Mouse (Mus musculus) forebrain, embryonic 12.5 days (tissue): ENCODE measurements around the gene Afmid. TPM values are rescaled to one million over a fixed set of nuclear protein-coding genes. Genes with fewer than 3 reads are reported as not detected.
"Not testable (repeated sequence)": the region's sequence is repeated elsewhere in the genome, so short reads cannot be mapped to it uniquely, and the experiment has no call there.

Experiments
- ATAC-seq: fragments of 200-750 bp; cut with Nextera tagmentation; 2 replicates; pipeline ENCODE4 v1.8.0; 2017; ENCODE audit warnings: moderate TSS enrichment; ENCODE audit not compliant: low FRiP score
- H3K27ac ChIP-seq: fragments of 300-500 bp; sonication (generic); 2 replicates; pipeline ENCODE4 v1.5.1; 2016; ENCODE audit warnings: mild to moderate bottlenecking
- H3K27me3 ChIP-seq: fragments of 300-500 bp; sonication (generic); 2 replicates; pipeline ENCODE4 v1.6.1; 2016; ENCODE audit warnings: mild to moderate bottlenecking
- H3K36me3 ChIP-seq: fragments of 300-500 bp; sonication (generic); replicated peaks from 2 replicates; pipeline ENCODE4 v1.6.1; 2016; ENCODE audit warnings: mild to moderate bottlenecking
- H3K4me1 ChIP-seq: fragments of 300-500 bp; sonication (generic); 2 replicates; pipeline ENCODE4 v1.6.1; 2016
- H3K4me2 ChIP-seq: fragments of 300-500 bp; sonication (generic); 2 replicates; pipeline ENCODE4 v1.6.1; 2016; ENCODE audit warnings: mild to moderate bottlenecking, moderate library complexity
- H3K4me3 ChIP-seq: fragments of 300-500 bp; sonication (generic); replicated peaks from 2 replicates; pipeline ENCODE4 v1.5.1; 2016; ENCODE audit warnings: mild to moderate bottlenecking
- H3K9ac ChIP-seq: fragments of 300-500 bp; sonication (generic); 2 replicates; pipeline ENCODE4 v1.6.1; 2016; ENCODE audit warnings: mild to moderate bottlenecking
- H3K9me3 ChIP-seq: fragments of 300-500 bp; sonication (generic); 2 replicates; pipeline ENCODE4 v1.6.1; 2016
- WGBS: fragments of 180-500 bp; shearing (Covaris S2); methylation state at CpG from one replicate; pipeline ENCODE4 v1.1.7; 2016; 5-methylcytosine and 5-hydroxymethylcytosine counted together
- polyA plus RNA-seq: library from polyadenylated mRNA; unstranded; fragments of >200 nt; fragmentation: Nextera tagmentation; extraction: Ambion mirVana; gene quantifications from 2 replicates; pipeline ENCODE4 v1.2.1, GENCODE M21; 2016

Gene Afmid
- polyA plus RNA-seq, 1 experiment from 2014 or later: 5.9 TPM

DNA sequence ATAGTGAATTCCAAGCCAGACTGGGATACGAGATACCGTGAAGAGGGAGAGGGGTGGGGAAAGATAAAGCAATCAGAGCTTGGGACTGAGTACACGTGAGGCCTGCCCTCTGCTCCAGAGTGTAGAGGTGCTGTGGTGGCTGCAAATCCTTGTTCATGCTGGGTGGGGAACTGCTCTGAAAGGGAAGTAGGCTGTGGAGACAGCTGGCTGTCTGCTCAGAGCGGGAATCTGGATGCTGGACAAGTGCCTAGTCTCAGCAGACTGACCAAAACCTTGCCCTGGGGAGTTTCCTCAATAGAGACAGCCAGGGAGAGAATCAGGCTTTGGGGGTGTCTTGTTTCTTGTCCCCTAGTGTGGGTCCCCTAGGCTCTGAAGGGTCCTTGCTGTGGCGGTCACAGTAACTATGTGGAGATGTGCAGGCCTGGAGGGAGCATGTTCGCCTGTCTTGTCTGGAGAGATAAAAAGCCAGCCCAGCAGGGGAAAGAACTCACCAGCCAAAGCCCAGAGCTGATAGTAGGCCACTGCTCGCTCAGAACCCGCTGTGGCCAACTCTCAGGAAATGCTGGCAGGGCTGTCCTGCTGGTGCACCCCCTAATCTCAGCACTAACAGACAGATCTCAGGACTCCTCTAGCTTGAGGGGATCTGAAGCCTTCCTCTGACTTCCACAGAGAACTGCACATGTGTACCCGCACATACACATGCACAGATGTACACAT is 3.3 kb downstream of the Afmid start:
- Histone ChIP-seq H3K36me3 (no peaks in the 10 kb centered on the region), H3K27ac (0 out of 2 replicates have a peak overlapping the region, but pooled peaks have one; percentile 31), H3K27me3 (no peaks in the 10 kb centered on the region), H3K4me3 (no peak overlapping the region), H3K4me1 (peaks cover 61% of the 10 kb centered on the region), H3K9ac (no peak overlapping the region), H3K9me3 (no peaks in the 10 kb centered on the region), H3K4me2 (no peak overlapping the region)
- 64% methylated on average over 9 of the region's 9 CpGs for WGBS
- ATAC-seq: no peak

DNA sequence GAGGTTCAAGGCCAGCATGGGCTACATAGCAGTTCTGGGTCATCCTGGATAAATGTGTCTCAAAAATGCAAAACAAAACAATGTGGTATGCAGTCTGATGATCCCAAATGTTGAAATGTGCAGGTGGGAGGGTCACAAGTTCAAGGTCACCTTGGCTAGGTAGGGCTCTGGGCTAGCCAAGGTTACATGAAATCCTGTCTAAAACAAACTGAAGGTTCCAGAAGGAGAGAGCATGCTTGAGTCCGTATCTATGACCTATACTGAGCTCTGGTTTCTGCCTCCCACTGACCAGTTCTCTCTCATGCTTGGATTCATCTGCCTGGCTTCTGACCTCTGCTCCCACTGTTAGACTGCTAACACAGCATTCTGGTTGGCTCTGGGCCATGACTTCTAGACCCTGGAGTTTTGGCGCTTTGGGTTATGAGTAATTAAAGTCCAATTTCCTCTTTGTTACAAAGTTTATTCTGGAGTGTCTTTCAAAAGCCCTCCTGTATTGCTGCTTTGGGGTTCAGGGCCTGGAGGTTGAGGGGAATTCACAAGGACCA is 4.0 kb downstream of the Afmid start:
- no peak for ATAC-seq
- Histone ChIP-seq H3K27me3 (no peaks in the 10 kb centered on the region), H3K36me3 (no peaks in the 10 kb centered on the region), H3K27ac (no peak overlapping the region), H3K4me1 (peaks cover 55% of the 10 kb centered on the region), H3K4me3 (no peak overlapping the region), H3K9me3 (no peaks in the 10 kb centered on the region), H3K9ac (no peak overlapping the region), H3K4me2 (no peak overlapping the region)
- 91% methylated on average over 2 of the region's 2 CpGs for WGBS

DNA sequence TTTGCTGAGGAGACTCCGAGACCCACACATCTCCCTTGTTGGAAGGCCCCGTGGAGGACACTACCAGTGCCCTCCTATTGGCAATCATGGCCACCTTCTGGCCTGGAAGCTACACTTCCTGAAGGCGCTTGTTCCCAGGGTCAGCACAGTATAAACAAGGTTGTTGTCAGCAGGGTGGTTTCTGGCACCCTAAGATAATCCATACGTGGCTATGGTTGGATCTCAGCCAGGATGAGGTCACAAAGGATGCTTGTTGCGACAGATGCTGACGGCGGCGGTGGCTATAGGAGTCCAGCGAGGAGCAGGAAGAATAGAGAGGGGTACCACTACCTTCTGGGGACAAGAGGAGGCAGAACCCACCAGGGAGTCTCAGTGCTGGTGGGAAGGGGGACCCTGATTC is 4.7 kb downstream of the Afmid start:
- Histone ChIP-seq H3K36me3 (no peaks in the 10 kb centered on the region), H3K4me2 (no peak overlapping the region), H3K4me3 (no peak overlapping the region), H3K27ac (no peak overlapping the region), H3K4me1 (peaks cover 49% of the 10 kb centered on the region), H3K27me3 (no peaks in the 10 kb centered on the region), H3K9me3 (no peaks in the 10 kb centered on the region), H3K9ac (no peak overlapping the region)
- WGBS: 81% methylated on average over 9 of the region's 9 CpGs
- no peak for ATAC-seq

DNA sequence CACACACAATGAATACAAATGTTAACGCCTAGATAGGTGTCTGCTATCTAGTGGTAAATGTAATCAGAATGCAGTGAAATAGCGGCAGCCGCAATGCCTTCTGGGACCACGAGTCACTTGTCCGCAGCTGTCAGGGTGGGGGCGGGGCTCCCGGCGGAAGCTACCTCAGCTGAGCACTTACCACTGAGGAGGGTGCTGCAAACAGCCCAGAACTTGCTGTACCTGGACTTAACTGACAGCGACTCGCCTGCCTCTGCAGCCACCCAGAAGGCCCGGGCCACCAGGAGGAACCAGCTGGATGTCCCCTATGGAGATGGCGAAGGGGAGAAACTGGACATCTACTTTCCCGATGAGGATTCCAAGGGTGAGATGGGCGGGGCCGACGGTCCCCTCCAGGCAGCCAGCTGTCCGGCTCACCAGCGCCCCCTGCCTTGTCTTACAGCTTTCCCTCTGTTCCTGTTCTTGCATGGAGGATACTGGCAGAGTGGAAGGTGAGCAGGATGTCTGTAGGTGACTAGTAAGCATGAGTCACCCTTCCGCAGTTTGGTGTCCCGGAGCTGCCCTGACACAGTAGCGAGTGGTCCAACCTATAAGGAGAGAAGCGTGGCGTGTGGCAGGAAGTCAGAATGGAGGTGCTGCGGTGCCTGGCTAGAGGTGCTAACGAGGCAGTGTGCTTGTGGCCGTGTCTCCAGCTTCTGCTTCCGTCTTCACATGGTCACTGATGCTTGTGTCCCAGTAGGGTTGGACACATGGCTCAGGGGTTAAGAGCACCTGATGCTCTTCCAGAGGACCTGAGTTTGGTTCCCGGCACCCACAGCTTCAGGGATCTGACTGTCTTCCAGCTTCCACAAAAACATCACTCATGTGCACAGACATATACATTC is 6.6 kb downstream of the Afmid start:
- peak overlapping the region; percentile 12; the same call in 1 of the 2 replicates for H3K9ac ChIP-seq
- peak overlapping the region; percentile 67 for H3K4me2 ChIP-seq
- peaks cover 33% of the 10 kb centered on the region for H3K4me1 ChIP-seq
- ATAC-seq: peak; percentile 83
- peak overlapping the region; percentile 59; the same call in 1 of the 2 replicates for H3K27ac ChIP-seq
- peak overlapping the region; percentile 36 for H3K4me3 ChIP-seq
- H3K9me3 ChIP-seq: no peaks in the 10 kb centered on the region
- 19% methylated on average over 28 of the region's 28 CpGs for WGBS
- H3K27me3 ChIP-seq: no peaks in the 10 kb centered on the region
- H3K36me3 ChIP-seq: no peaks in the 10 kb centered on the region

DNA sequence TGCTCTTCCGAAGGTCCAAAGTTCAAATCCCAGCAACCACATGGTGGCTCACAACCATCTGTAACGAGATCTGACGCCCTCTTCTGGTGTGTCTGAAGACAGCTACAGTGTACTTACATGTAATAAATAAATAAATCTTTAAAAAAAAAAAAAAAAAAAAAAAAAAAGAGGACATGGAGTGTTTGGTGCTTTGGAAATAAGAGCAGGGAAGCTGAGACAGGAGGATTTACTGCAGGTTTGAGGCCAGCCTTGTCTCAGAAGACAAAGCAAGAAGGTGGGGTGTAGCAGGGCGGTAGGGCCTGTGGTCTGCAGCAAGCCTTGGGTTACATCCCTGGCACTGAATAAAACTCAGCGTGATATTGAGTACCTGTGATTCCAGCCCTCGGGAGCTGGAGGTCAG is 7.8 kb downstream of the Afmid start:
- H3K27me3 ChIP-seq, H3K9ac ChIP-seq, H3K4me3 ChIP-seq, ATAC-seq, H3K36me3 ChIP-seq, H3K4me2 ChIP-seq, H3K9me3 ChIP-seq, H3K27ac ChIP-seq: not testable (repeated sequence)
- WGBS: 87% methylated on average over 5 of the region's 6 CpGs
- H3K4me1 ChIP-seq: peaks cover 23% of the 10 kb centered on the region

DNA sequence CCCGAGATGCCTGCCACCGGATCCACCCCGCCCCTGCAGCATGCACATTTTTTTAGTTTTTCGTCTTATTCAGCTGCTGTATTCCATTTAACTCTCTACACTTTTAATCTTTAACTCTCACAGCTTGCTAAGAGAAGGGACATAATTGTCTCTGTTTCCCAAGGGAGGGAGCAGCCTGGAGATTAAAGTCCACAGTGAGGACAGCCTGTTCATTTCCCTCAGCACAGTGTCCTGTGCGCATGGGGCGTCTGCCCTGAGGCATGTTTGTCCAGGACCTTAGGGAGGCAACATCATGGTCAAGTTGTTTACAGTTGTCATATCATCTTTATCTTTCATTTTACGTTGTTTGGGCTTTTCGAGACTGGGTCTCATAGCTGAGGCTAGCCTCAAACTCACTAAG is 8.4 kb downstream of the Afmid start:
- ATAC-seq: no peak
- H3K9ac ChIP-seq: no peak overlapping the region
- WGBS: 98% methylated on average over 8 of the region's 8 CpGs

DNA sequence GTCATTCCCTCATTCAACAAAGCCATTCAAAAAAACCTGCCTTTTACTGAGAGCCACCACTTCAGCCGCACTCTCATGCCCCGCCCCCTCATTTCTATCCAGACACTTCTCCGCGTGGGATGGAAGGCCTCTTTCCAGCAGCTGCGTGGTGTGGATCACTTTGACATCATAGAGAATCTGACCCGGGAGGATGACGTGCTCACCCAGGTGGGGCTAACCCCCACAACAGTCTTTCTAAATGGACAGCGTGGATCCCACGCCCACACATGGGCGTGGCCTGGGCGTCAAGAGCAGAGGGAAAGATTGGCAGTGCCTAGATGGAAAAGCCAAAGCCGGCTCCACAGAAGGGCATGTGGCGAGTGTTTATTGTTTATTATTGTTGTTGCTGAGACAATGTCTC is 10.6 kb downstream of the Afmid start:
- Histone ChIP-seq H3K9ac (no peak overlapping the region), H3K27me3 (no peaks in the 10 kb centered on the region), H3K36me3 (no peaks in the 10 kb centered on the region), H3K4me1 (peaks cover 11% of the 10 kb centered on the region), H3K4me3 (no peak overlapping the region; the same call in 1 of the 2 replicates), H3K27ac (no peak overlapping the region), H3K9me3 (no peaks in the 10 kb centered on the region), H3K4me2 (peak overlapping the region; percentile 42)
- ATAC-seq: no peak
- 27% methylated on average over 13 of the region's 13 CpGs for WGBS

More for the DNA sequence above, 8.4 kb downstream of the Afmid start:
- Histone ChIP-seq H3K27ac (no peak overlapping the region), H3K4me3 (no peak overlapping the region), H3K4me1 (peaks cover 17% of the 10 kb centered on the region), H3K36me3 (no peaks in the 10 kb centered on the region), H3K9me3 (no peaks in the 10 kb centered on the region), H3K27me3 (no peaks in the 10 kb centered on the region), H3K4me2 (no peak overlapping the region)

DNA sequence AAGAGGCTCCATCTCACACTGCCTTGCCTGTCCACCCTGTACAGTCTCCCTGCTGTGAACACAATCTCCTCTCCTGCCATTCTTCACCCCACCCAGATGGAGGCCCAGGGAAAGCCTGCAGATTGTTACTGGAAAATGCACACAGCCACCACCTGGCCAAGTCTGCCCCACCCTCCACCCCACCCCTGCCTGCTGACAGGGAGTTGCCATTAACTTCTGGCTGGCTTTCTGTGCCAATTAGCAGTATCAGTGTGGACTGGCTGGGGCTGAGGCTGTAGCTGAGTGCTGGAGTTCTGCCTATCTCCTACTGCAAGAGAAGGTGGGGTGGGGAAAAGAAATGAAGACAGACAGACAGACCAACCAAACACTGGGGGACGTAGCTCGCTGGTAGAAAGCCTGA is 12.8 kb downstream of the Afmid start:
- Histone ChIP-seq H3K36me3 (no peaks in the 10 kb centered on the region), H3K4me1 (peaks cover 3% of the 10 kb centered on the region; the same call in 1 of the 2 replicates), H3K9me3 (no peaks in the 10 kb centered on the region), H3K27me3 (no peaks in the 10 kb centered on the region), H3K27ac (no peak overlapping the region), H3K4me2 (no peak overlapping the region), H3K9ac (no peak overlapping the region), H3K4me3 (no peak overlapping the region)
- WGBS: 76% methylated on average over 2 of the region's 2 CpGs
- no peak for ATAC-seq

DNA sequence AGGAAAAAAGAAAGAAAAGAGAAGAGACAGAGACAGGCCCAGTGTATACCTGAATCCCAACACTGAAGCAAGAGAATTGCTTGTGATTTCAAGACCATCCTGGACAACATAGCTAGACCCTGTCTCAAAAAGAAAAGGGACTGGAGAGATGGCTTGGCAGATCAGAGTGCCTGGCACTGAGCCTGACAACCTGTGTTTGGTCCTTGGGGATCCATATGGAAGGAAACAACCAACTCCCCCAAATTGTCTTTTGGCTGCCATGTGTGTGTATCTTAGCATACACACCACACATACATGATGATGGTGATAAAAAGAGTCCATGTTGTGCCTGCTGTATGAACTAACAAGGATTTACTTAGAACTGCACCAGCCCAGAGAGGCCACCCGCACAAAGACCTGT is 13.3 kb downstream of the Afmid start:
- Histone ChIP-seq H3K4me2 (no peak overlapping the region), H3K27me3 (no peaks in the 10 kb centered on the region), H3K4me3 (no peak overlapping the region), H3K27ac (no peak overlapping the region), H3K4me1 (peaks cover 3% of the 10 kb centered on the region; the same call in 1 of the 2 replicates), H3K9me3 (no peaks in the 10 kb centered on the region), H3K9ac (no peak overlapping the region), H3K36me3 (no peaks in the 10 kb centered on the region)
- no peak for ATAC-seq
- WGBS: 85% methylated on average over 1 of the region's 1 CpGs

DNA sequence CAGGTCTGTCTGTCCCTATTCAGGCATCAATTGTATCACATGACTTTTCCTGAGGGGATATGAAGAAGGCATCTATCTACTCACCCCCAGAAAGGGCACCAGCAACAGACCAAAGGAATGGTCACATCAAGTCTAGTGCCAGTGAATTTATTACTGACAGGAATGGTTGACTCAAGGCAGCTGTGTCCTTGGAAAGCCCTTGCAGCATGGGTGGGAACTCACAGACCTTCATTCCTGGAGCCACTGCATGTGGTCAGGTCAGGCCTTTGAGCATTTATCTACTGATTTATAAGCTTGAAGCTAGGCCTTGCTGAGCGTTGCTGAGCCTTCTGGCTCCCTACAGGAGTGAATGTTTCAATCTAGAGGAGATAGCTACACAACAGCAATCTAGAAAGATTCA is 15.2 kb downstream of the Afmid start:
- 58% methylated on average over 1 of the region's 1 CpGs for WGBS
- Histone ChIP-seq H3K4me3 (no peak overlapping the region), H3K4me1 (peaks cover 3% of the 10 kb centered on the region; the same call in 1 of the 2 replicates), H3K27ac (no peak overlapping the region), H3K36me3 (no peaks in the 10 kb centered on the region), H3K27me3 (no peaks in the 10 kb centered on the region), H3K9ac (no peak overlapping the region), H3K4me2 (no peak overlapping the region), H3K9me3 (no peaks in the 10 kb centered on the region)
- no peak for ATAC-seq

DNA sequence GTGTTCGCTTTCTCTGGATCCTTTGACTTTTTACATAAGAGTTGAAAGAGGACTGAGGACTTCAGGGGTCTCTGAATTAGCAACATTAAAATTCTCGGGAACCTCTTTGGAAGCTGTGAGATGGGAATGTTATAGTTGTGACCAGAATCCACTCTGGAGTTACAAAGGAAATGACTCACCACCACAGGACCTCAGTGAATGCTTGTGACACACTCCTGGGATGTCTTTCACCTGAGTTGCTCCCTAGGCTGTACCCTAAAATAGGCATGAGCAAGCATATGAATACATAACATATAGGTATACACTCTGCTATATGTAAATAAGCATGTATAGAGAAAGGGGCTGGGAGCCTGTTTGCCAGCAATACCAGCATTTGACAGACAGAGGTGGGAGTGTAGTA is 17.7 kb downstream of the Afmid start:
- H3K4me3 ChIP-seq: no peak overlapping the region
- H3K9me3 ChIP-seq: no peaks in the 10 kb centered on the region
- no peak overlapping the region for H3K4me2 ChIP-seq
- 84% methylated on average over 2 of the region's 2 CpGs for WGBS
- H3K27me3 ChIP-seq: no peaks in the 10 kb centered on the region
- no peak for ATAC-seq
- H3K9ac ChIP-seq: no peak overlapping the region
- H3K36me3 ChIP-seq: no peaks in the 10 kb centered on the region
- peaks cover 10% of the 10 kb centered on the region for H3K4me1 ChIP-seq
- H3K27ac ChIP-seq: no peak overlapping the region

DNA sequence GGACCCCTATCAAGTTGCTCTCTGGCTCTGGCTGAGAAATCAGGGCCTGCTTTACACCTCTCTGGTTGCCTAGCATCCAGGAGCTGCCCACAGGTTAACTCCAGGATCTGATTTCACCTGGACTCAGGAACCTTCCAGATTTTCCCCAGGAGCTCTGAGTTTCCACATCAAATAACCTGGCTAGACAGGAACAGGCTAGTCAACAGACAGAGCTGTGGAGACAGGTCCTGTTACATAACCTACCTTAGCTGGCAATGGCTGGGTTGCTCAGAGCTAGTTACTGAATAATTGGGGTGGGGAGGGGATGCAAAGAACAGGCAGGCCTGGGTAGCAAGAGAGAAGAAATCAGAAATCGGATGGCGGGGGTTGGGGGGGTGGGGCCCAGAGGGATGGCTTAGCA is 19.3 kb downstream of the Afmid start:
- ATAC-seq: no peak
- Histone ChIP-seq H3K9me3 (no peaks in the 10 kb centered on the region), H3K4me2 (no peak overlapping the region), H3K27me3 (no peaks in the 10 kb centered on the region), H3K27ac (no peak overlapping the region), H3K4me1 (peaks cover 18% of the 10 kb centered on the region), H3K9ac (no peak overlapping the region), H3K4me3 (no peak overlapping the region), H3K36me3 (no peaks in the 10 kb centered on the region)
- 100% methylated on average over 2 of the region's 2 CpGs for WGBS
